Mouse (Mus musculus) heart, postnatal 0 days (tissue): ENCODE data around the gene Dnah3.

Experiments used
- CTCF ChIP-seq: IDR thresholded peaks from 2 replicates; pipeline ENCODE4 v1.5.1; 2016; ENCODE audit warnings: antibody characterized with exemption, control low read depth, low read depth
- EP300 ChIP-seq: IDR thresholded peaks from 2 replicates; pipeline ENCODE4 v1.6.1; 2016; ENCODE audit warnings: antibody characterized with exemption, low read depth

DNA sequence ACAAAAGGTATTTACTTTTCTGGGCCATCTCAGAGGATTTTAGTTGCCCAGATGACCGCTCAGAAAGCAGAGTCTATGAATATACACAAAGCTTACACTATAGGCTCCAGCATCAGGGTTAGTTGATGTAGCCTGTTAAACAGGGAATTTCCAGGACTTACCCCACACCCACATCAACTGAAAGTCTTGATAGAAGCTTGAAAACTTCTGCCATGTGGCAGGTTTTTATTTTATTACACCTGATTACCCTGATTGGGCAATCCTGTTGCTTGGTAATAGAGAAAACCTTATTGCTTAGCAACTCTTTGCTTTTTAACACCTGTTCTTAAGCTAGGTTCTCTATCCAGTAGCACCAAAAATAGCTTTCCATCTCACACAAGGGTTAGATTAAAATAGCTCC lies 47.7 kb upstream of the Dnah3 start:
- TF ChIP-seq CTCF = no peak
- no peak for TF ChIP-seq EP300
